Mouse (Mus musculus) spleen, postnatal 4 days (tissue): ENCODE measurements around the gene Scaf1.
"Not testable (repeated sequence)": the region's sequence is repeated elsewhere in the genome, so short reads cannot be mapped to it uniquely, and the experiment has no call there.

Experiments used
- DNase-seq, 2 experiments: peaks; one replicate each; pipeline ENCODE4 v3.0.0; 2022; ENCODE audit warnings: low spot score in 2 of 2

Gene Scaf1

GRCm38 (mm10) chr7:45045741-45046140 is 29.6 kb upstream of the Scaf1 start:
- DNase-seq: peak in 1 of 2 experiments; percentile 58

DNA sequence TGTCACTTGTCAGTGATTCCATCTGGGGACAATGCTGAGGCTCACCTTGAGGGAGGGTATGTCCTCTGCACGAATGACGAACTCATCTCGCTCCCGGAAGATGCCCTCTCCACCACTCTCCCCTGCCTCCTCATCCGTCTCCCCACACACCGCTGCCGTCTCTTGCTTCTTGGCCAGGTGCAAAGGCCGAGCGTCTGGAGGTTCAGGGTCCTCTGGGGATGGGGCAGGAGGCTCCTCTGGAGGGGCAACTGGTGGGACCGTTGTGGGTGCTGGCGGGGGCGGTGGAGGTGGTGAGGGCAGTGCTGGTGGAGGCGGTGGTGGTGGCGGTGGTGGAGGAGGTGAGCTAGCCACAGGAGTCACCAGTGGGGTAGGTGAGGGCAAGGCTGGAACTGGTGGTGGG is 27.1 kb upstream of the Scaf1 start:
- DNase-seq: peak in 1 of 2 experiments; percentile 63

GRCm38 (mm10) chr7:45040851-45041250 is 24.7 kb upstream of the Scaf1 start:
- DNase-seq: no peak

- DNase-seq: no peak
These were observed 22.2 kb upstream of the Scaf1 start for GRCm38 (mm10) chr7:45038411-45038810.

- DNase-seq: peak; percentile 72 to 91
These were observed 21.7 kb upstream of the Scaf1 start for GRCm38 (mm10) chr7:45037720-45038361.

- peak in 1 of 2 experiments; percentile 51 for DNase-seq
These were observed 20.5 kb upstream of the Scaf1 start for GRCm38 (mm10) chr7:45036702-45037101.

- DNase-seq: no peak
These were observed 19.5 kb upstream of the Scaf1 start for GRCm38 (mm10) chr7:45035631-45036030.

GRCm38 (mm10) chr7:45033722-45034359 is 17.7 kb upstream of the Scaf1 start:
- DNase-seq: peak in 1 of 2 experiments; percentile 56

DNA sequence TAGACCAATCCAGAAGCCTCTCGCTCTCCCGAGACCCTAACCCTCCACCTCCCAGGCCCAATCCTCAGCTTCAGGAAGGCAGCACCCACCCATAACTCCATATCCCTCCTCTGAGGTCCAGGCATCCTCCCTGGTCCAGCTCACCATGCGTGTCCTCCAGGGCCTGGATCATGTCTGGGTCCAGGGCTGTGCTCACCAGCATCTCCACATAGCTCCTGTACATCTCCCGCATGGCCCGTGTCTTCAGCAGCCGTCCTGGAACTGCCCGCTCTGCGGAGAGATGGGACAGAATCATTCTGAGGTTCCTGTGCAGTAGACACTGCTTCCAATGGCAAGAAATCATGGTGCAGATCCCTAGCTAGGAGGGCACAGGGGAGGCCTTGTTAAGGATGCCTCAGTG is 14.7 kb upstream of the Scaf1 start:
- peak in 1 of 2 experiments; percentile 57 for DNase-seq

DNA sequence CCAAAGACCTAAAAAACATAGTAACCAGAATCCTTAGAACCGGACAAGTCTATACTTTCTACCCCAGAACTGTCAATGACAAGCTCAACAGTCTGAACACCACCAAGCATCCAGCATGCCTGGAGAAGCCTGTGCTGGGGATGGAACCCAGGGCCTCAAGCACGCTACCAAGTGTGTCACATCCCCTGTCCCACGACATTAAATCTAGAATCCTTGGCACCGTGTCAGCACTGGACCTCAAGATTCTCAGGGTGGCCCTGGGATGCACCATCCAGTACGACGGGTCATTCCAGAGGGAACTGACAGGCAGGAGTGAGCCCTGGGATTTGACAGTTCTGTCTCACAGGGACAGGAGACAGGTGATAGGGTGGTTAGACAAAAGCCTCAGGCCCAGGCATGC is 13.8 kb upstream of the Scaf1 start:
- DNase-seq: peak in 1 of 2 experiments; percentile 55

- no peak for DNase-seq
These were observed 12.2 kb upstream of the Scaf1 start for GRCm38 (mm10) chr7:45028351-45028750.

DNA sequence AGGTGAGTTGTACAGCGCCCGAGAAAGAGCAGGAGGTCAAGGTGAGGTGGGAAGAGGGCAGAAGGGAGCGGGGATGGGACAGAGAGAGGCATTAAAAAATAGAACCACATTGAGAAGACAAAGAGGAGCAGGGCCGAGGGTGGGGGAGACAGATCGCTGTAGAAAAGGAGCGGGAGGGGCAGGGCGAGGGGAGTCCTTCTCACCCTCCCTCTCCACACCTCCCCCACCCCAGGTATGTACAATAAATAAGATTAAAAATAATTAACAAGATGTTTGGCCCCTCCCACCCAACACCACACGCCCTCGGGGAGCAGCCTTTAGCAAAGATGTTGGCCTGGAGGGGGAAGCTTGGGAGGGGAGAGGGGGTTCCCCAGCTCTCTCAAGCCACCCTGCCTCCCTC is 11.6 kb upstream of the Scaf1 start:
- no peak for DNase-seq

DNA sequence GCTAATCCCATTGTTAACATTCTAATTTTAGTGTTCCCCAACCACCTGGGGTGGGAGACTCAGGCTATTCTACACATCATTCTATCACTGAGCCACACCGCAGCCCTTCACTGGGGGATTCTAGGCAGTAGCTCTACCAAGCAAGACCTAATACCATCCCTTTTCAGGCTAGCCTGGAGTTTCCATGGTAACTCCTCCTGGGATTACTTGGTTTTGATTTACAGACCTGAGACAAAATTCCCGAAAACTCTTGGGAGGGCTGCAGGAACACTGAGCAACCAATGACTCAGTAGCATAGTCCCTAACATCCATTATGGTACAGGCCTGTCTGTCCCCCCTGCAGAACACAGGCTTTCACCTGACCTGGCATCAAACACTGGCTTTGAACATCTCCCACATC is 10.1 kb upstream of the Scaf1 start:
- DNase-seq: no peak

DNA sequence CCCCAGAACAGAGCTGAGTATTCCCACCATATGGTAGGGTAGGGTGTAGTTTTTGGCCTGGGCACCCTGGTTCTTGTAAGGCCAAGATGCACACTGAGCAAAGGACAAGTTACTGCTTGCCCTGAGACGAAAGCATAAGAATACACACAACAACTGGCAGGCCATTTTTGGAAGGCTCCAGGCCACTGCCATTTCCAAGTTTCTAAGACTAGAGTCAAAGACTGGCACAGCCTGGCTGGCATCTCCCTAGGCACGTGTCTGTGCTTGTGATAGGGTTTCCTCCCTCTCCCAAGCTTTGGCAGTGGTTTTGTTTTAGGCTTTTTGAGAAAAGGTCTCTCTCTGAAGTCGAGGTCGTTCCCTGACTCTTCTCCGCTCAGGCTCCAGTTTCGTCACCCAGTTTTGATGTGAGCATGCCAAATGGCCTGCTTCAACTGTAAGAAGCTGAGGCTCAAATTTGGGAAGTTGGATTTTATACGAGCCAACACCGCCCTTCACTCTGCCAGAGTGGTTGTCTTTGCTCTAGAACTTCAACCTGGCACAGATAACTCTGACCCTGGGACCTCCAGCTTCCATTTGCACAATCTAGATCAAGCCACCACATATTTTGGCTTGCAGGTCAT is 9.5 kb upstream of the Scaf1 start:
- DNase-seq: no peak

GRCm38 (mm10) chr7:45024281-45025248 is 8.4 kb upstream of the Scaf1 start:
- DNase-seq: no peak

DNA sequence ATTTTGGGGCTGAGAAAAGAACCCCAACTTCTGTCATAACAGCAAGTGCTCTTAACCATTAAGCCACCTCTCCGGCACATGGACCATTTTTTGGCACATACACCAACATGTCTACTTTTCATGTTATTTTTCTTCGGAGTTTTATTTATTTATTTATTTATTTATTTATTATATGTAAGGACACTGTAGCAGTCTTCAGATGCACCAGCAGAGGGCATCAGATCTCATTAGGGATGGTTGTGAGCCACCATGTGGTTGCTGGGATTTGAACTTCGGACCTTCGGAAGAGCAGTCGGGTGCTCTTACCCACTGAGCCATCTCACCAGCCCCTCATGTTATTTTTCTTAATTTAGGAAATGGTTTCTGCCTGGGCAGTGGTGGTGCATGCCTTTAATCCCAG is 7.5 kb upstream of the Scaf1 start:
- not testable (repeated sequence) for DNase-seq

- DNase-seq: no peak
These were observed 4.1 kb upstream of the Scaf1 start for GRCm38 (mm10) chr7:45020225-45020624.

DNA sequence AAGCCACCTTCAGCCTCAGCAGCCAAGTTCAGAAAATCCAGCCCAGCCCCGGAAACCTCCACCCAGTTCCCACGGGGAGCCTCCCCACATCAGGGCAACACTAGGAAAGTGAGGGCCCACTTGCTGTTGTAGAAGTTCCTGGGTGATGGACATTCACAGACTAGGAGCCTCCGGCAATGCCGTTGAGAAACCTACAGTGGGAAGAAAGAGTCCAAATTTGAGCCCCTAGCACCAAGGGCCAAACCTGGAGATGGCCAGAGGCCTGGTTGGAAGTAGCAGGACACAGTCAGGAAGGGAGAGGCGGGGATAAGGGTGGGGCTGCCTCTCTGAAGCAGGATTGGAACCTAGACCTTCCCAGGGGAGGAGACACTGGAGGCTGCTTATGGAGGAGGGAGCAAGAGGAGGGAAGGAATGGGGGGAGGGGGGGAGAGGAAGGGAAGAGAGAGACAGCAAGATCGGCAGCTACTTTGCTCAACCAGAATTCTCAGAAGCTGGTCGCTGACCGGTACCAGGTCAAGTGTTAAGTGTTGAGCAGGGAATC is 2.9 kb upstream of the Scaf1 start:
- DNase-seq: peak in 1 of 2 experiments; percentile 62

DNA sequence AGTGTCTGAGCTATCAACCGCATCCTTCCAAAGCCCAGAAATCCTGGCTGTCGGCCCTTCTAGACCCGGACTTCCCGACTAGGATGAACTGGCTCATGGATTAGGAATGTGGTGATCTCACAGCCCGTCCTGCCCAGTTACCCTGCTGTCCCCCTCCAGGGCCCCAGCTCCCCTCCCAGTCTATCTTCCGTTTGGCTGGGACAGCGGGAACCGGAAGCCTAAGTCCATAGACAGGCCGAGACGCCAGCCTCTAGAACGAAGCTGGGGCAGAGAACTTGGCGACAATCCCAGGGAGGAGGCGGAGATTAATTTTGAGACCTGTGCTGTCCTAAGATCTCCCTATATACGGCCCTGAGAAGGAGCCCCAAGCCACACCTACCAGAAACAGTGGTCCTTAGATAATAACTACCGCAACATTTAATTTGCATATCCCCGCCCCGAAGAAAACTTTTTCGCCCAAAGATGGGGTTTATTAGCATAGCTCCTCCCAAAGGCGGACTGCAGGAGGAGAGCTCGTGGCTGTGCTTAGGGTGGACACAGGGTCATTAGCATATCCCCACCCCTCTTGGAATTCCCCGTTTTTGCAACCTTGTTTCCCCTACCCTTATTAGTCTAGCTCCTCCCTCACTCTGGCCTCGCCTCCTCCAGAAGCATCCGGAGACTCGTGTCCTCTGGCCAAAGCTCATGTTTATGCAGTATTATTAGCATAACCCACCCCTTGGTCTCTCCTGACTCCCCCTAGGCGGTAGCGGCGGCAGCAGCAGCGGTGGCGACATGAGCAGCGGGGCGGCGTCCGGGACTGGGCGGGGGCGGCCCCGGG is 1.3 kb upstream of the Scaf1 start, which contains the start of gene Rras:
Gene Rras (plus strand): TSS at position 720 of the 820 bp plus-strand sequence.
- DNase-seq: peak; percentile 86

GRCm38 (mm10) chr7:45016761-45017160 is 598 bp upstream of the Scaf1 start:
- no peak for DNase-seq
